Mouse (Mus musculus) thymus, adult 2 months (tissue): Measurements from ENCODE around the gene Atp8a2.

Experiments used
- CTCF ChIP-seq: fragments of 200-500 bp; IDR thresholded peaks from 2 replicates; pipeline ENCODE4 v1.5.1; 2012; ENCODE audit warnings: mild to moderate bottlenecking, control low read depth, low read length, moderate library complexity, borderline replicate concordance; ENCODE audit not compliant: control insufficient read depth, poor library complexity, insufficient read depth; ENCODE audit errors: extremely low read depth
- POLR2A ChIP-seq: fragments of 200-500 bp; IDR thresholded peaks from 2 replicates; pipeline ENCODE4 v1.6.1; 2012; ENCODE audit warnings: mild to moderate bottlenecking, low read length, control low read depth, moderate library complexity; ENCODE audit not compliant: control insufficient read depth, poor library complexity, insufficient read depth; ENCODE audit errors: extremely low read depth

DNA sequence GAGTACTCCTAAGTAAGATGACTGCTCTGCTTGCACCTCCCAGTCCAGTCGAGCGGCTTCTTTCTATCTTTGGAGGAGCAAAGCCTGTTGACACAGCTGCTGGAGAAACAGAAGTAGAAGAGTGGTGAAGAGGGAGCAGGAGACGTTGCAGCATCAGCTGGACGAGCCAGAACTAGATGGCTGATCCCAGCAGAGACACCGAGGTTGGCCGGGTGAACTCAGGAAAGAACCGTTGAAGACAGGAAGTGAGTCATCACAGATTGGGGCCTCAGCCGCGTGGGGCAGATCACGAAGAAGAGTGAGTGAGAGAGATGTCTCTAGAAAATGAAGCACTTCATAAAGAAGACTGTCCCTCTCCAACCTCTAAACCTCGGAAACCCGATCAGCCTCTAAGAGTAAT lies 553.4 kb downstream of the Atp8a2 start:
- no peak for TF ChIP-seq CTCF
- TF ChIP-seq POLR2A: no peak
